Mouse (Mus musculus) lung, adult 2 months (tissue): ENCODE measurements around the gene Gm20388.

Experiments
- CTCF ChIP-seq: fragments of 200-500 bp; IDR thresholded peaks from 2 replicates; pipeline ENCODE4 v1.5.1; 2011; ENCODE audit warnings: mild to moderate bottlenecking, low read length, control low read depth; ENCODE audit not compliant: insufficient read depth
- POLR2A ChIP-seq: fragments of 200-500 bp; IDR thresholded peaks from 2 replicates; pipeline ENCODE4 v1.6.1; 2011; ENCODE audit warnings: low read depth, mild to moderate bottlenecking, control low read depth, low read length, borderline replicate concordance; ENCODE audit errors: extremely low read depth

DNA sequence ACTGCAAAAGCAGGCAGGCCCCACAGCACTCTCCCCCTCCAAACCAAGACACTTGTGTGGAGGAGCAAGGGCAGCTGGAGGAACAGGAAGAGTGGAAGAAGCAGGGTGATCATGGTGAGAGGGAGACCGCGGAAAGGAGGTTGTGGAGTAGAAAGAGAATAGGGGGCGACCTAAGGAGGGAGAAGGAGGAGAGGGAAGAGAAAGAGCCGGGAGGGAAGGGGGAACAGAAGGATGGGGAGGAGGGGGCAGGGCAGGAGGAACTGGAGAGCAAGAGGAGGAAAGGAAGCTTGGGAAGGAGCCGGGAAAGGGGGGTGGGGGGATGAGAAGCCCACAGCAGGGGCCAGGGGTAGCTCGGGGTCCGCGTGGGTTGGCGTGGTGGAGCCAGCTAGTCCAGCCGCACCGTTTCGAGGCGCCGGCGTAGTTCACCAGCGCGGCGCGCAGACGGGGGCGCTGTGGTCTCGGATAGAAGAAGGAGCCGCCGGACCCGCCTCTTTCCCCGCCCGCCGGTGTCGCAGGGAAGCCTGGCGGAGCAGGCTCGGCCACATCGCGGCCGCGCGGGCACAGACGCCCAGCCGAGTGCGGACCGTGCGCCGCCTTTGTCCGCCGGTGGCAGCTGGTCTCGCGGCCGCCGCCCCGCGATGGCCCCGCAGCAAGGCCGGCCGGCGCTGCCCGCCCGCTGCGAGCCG is 3742.8 kb downstream of the Gm20388 start, which contains the start of gene Rhou:
- no peak for TF ChIP-seq CTCF
- peak; percentile 30; the same call in 1 of the 2 replicates for TF ChIP-seq POLR2A
